ENCODE assay signal across 16 mouse cellular contexts in the genomic region with DNA sequence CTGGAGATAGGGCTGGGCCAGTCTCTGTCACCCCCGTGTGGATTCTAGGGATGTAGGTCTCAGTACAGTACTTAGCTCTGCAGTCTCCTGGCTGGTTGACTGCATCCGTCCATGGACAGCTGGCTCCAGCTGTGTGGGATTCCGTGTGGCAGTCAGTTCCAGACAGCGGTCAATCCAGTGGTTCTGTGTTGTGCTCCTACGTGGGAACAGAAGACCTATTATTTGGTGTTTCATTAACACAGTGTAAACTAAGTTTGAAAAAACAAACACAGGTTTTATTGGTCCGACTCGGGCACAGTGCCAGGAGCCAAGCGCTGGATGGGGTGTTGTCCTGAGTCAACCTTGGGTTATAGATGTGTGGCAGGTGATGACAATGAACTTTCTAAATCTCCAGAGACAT. TPM values are rescaled to one million over a fixed set of nuclear protein-coding genes. Genes with fewer than 3 reads are reported as not detected.
DNase-seq lines count a peak whose midpoint lies in the region; ATAC-seq lines count a peak whose summit lies in the region.
"Had no signal": no experiment of that assay in that cellular context is flagged by ENCODE, and none has a peak within 500 bp of the region (broad histone marks: within the 10 kb centered on the region; RNA-seq: fewer than 3 reads in every experiment).

No protein-coding gene starts in this region.

- H3K4me1 ChIP-seq in kidney, embryonic 14.5 days (ENCODE audit: control insufficient read depth, insufficient read depth, low read length) = 0 out of 2 replicates have a peak, but pooled peaks cover 5% of the 10 kb centered on the region

- ATAC-seq in kidney, embryonic 14.5 days (ENCODE audit: low FRiP score, low TSS enrichment) = no peak
- ATAC-seq: forebrain, embryonic 15.5 days had no signal

- H3K36me3 ChIP-seq in kidney, embryonic 14.5 days (ENCODE audit: control insufficient read depth, insufficient read depth, low read length) = no peaks in the 10 kb centered on the region
- H3K36me3 ChIP-seq: forebrain, embryonic 15.5 days had no signal

- peak; percentile 68 for DNase-seq in kidney, postnatal 10 days
- peak; percentile 80 for DNase-seq in urinary bladder, postnatal 14 days (ENCODE audit: low spot score)
- DNase-seq in urinary bladder, postnatal 4 days (ENCODE audit: low spot score in 2 of 2) = no peak
- DNase-seq in lung, postnatal 10 days = peak; percentile 48
- DNase-seq in gastrocnemius, postnatal 4 days (ENCODE audit: low spot score in 2 of 2) = no peak
- DNase-seq in left cerebral cortex, adult 18-20 months (ENCODE audit: low spot score in 2 of 2) = no peak
- DNase-seq: cerebellum, adult 11-12 months; gastrocnemius, postnatal 25 days; right cerebral cortex, postnatal 25 days had no signal

- H3K9ac ChIP-seq in kidney, embryonic 14.5 days (ENCODE audit: low read depth, low read length) = no peak overlapping the region
- H3K9ac ChIP-seq: forebrain, embryonic 15.5 days had no signal

- no peak overlapping the region for H3K27ac ChIP-seq in kidney, embryonic 14.5 days (ENCODE audit: low read depth, low read length)
- H3K27ac ChIP-seq: forebrain, embryonic 15.5 days had no signal

- H3K4me2 ChIP-seq in kidney, embryonic 14.5 days (replicated peaks; ENCODE audit: low read depth, low read length) = no peak overlapping the region
- H3K4me2 ChIP-seq: forebrain, embryonic 15.5 days; midbrain, embryonic 11.5 days had no signal

- no peak overlapping the region for H3K4me3 ChIP-seq in kidney, embryonic 14.5 days (ENCODE audit: low read length)
- H3K4me3 ChIP-seq: forebrain, embryonic 15.5 days had no signal

- H3K27me3 ChIP-seq in kidney, embryonic 14.5 days (ENCODE audit: control insufficient read depth, insufficient read depth, low read length) = peaks cover 11% of the 10 kb centered on the region; the same call in 1 of the 2 replicates

- 68% methylated on average over 8 of the region's 8 CpGs for WGBS in kidney, embryonic 14.5 days

- no peaks in the 10 kb centered on the region for H3K9me3 ChIP-seq in kidney, embryonic 14.5 days (ENCODE audit: control insufficient read depth, low read length)
- H3K9me3 ChIP-seq: forebrain, embryonic 15.5 days had no signal

RNA-seq across cellular contexts. Expression of gene Slc12a7, which starts 2.4 kb away (rescaled TPM):
- 12.9 and 28.7 TPM in 2 replicates for polyA plus RNA-seq in kidney, embryonic 14.5 days (2014; fragmentation: Nextera tagmentation; extraction: Ambion mirVana)
- 10 to 100 TPM; 11.8 to 13.3 TPM for total RNA-seq in gastrocnemius, postnatal 4 days (2021)
- total RNA-seq in left cerebral cortex, adult 18-20 months (2021) = 1 to 10 TPM; 4.5 to 5.0 TPM

RNA-seq across cellular contexts. Expression of gene Slc6a19, which starts 30.6 kb away (rescaled TPM):
- 0.53 and 0.92 TPM in 2 replicates for polyA plus RNA-seq in kidney, embryonic 14.5 days (2014; fragmentation: Nextera tagmentation; extraction: Ambion mirVana)
- total RNA-seq in gastrocnemius, postnatal 4 days (2021) = under 1 TPM; 0.08 to 0.29 TPM
- total RNA-seq in left cerebral cortex, adult 18-20 months (2021) = not detected
- total RNA-seq: heart, postnatal 25 days; MEL had no signal

RNA-seq across cellular contexts. Expression of gene Slc6a18, which starts 57.4 kb away (rescaled TPM):
- 2.5 and 5.2 TPM in 2 replicates for polyA plus RNA-seq in kidney, embryonic 14.5 days (2014; fragmentation: Nextera tagmentation; extraction: Ambion mirVana)
- total RNA-seq in gastrocnemius, postnatal 4 days (2021) = 1 to 10 TPM in 1 of 2 experiments, under 1 TPM in 1; 0.56 to 1.6 TPM
- total RNA-seq in left cerebral cortex, adult 18-20 months (2021) = not detected
- total RNA-seq: heart, postnatal 25 days; layer of hippocampus, adult 8-10 months; left cerebral cortex, postnatal 36 days; MEL had no signal
- polyA plus RNA-seq: forebrain, embryonic 15.5 days; midbrain, embryonic 11.5 days had no signal

Comparison
In these comparisons a context has a peak if more than half of its experiments do, and no peak if none do; other contexts are left out.
1. DNase-seq: peak in kidney, postnatal 10 days (single experiment), urinary bladder, postnatal 14 days (single experiment) and lung, postnatal 10 days (single experiment); none in urinary bladder, postnatal 4 days (0 of 2), gastrocnemius, postnatal 4 days (0 of 2) and left cerebral cortex, adult 18-20 months (0 of 2).